ENCODE assay signal across 8 mouse cellular contexts in the genomic region with DNA sequence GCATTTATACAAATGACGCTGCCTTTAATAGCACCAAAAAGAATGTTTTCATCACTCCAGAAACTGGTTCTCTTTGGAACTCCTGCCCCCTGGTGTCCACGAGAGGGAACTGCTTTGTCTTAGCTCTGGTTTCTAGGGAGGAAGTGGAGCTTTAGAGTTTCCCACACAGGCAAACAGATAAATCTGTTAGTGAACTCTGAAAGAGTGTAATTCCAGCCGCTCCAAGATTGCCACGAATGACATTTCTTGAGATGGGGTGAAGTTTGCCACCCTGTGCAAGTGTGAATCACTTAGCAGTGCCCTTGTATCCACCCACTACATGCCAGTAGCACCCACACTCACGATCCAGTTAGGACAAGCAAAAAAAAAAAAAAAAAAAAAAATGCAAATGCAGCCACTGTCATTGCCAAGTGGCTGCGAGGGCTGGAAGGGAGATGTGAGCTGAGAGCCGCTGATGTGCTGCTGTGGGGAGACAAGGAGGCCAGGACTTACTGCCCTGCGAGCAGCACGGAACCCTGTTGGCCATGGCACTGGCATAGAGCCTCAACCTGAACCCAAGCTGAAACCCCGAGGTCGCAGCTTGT. TPM values are rescaled to one million over a fixed set of nuclear protein-coding genes. Genes with fewer than 3 reads are reported as not detected.
DNase-seq lines count a peak whose midpoint lies in the region; ATAC-seq and TF ChIP-seq lines count a peak whose summit lies in the region.

No protein-coding gene starts in this region.

- ATAC-seq in heart, embryonic 12.5 days (ENCODE audit: insufficient number of reproducible peaks, low FRiP score) = no peak
- peak; percentile 34; the same call in 1 of the 2 replicates for ATAC-seq in hindbrain, embryonic 15.5 days (ENCODE audit: low FRiP score, low read depth)

- TF ChIP-seq POLR2A in small intestine, adult 2 months (IDR thresholded peaks at IDR 0.05; ENCODE audit: low read depth, low read length) = no peak

- H3K27ac ChIP-seq in heart, embryonic 12.5 days (ENCODE audit: poor library complexity, severe bottlenecking) = no peak overlapping the region
- H3K27ac ChIP-seq in hindbrain, embryonic 15.5 days (replicated peaks) = no peak overlapping the region
- no peak overlapping the region for H3K27ac ChIP-seq in small intestine, adult 2 months (ENCODE audit: insufficient read depth, low read depth, low read length)

- no peaks in the 10 kb centered on the region for H3K27me3 ChIP-seq in heart, embryonic 12.5 days (replicated peaks)
- H3K27me3 ChIP-seq in hindbrain, embryonic 15.5 days = no peaks in the 10 kb centered on the region
- no peaks in the 10 kb centered on the region for H3K27me3 ChIP-seq in small intestine, adult 2 months (ENCODE audit: control insufficient read depth, insufficient read depth, low read length)

- TF ChIP-seq CTCF in small intestine, adult 2 months (IDR thresholded peaks at IDR 0.05; ENCODE audit: extremely low read depth, insufficient read length, insufficient replicate concordance, low read depth, low read length) = 0 out of 2 replicates have a peak, but pooled peaks have one; percentile 3

- H3K36me3 ChIP-seq in heart, embryonic 12.5 days = peaks cover 15% of the 10 kb centered on the region
- no peaks in the 10 kb centered on the region for H3K36me3 ChIP-seq in hindbrain, embryonic 15.5 days
- no peaks in the 10 kb centered on the region for H3K36me3 ChIP-seq in small intestine, adult 2 months (ENCODE audit: control insufficient read depth, insufficient read depth, low read length)

- H3K9me3 ChIP-seq in heart, embryonic 12.5 days (replicated peaks) = no peaks in the 10 kb centered on the region
- H3K9me3 ChIP-seq in hindbrain, embryonic 15.5 days = no peaks in the 10 kb centered on the region

- WGBS in heart, embryonic 12.5 days = 42% methylated on average over 11 of the region's 11 CpGs
- 53% methylated on average over 11 of the region's 11 CpGs for WGBS in hindbrain, embryonic 15.5 days
- 36% methylated on average over 11 of the region's 11 CpGs for WGBS in small intestine, adult 2 months

- H3K4me2 ChIP-seq in heart, embryonic 12.5 days = no peak overlapping the region
- no peak overlapping the region for H3K4me2 ChIP-seq in hindbrain, embryonic 15.5 days

- no peak overlapping the region for H3K4me3 ChIP-seq in heart, embryonic 12.5 days
- H3K4me3 ChIP-seq in hindbrain, embryonic 15.5 days = no peak overlapping the region
- H3K4me3 ChIP-seq in small intestine, adult 2 months (ENCODE audit: low read depth, low read length) = no peak overlapping the region

- H3K4me1 ChIP-seq in heart, embryonic 12.5 days (replicated peaks) = peaks cover 7% of the 10 kb centered on the region; the same call in 1 of the 2 replicates
- H3K4me1 ChIP-seq in hindbrain, embryonic 15.5 days (replicated peaks) = peaks cover 7% of the 10 kb centered on the region; the same call in 1 of the 2 replicates
- no peaks in the 10 kb centered on the region for H3K4me1 ChIP-seq in small intestine, adult 2 months (ENCODE audit: control insufficient read depth, insufficient read depth, insufficient read length, low read length)

- peak; percentile 92 for DNase-seq in heart, adult 11 months
- DNase-seq in c-Kit-positive CD71-positive TER-119-positive erythroid progenitor cells, embryonic 14.5 days (ENCODE audit: low spot score) = peak; percentile 61
- peak; percentile 50 to 87 for DNase-seq in frontal cortex, adult 2 months (ENCODE audit: extremely low spot score in 1 of 2, low spot score in 1 of 2)
- peak; percentile 58 to 75 for DNase-seq in layer of hippocampus, postnatal 36 days
- DNase-seq in mesoderm, embryonic 11.5 days (ENCODE audit: low read depth, low spot score) = peak; percentile 73

- no peak overlapping the region for H3K9ac ChIP-seq in heart, embryonic 12.5 days
- H3K9ac ChIP-seq in hindbrain, embryonic 15.5 days = no peak overlapping the region

RNA-seq across cellular contexts. Expression of gene 4930402F06Rik, which starts 0.7 kb away (rescaled TPM):
- not detected in 2 replicates for polyA plus RNA-seq in heart, embryonic 12.5 days (2016; fragmentation: Nextera tagmentation; extraction: Ambion mirVana)
- not detected in 2 replicates for polyA plus RNA-seq in frontal cortex, adult 2 months (2012; rRNA removed)
- not detected in 2 replicates for polyA plus RNA-seq in hindbrain, embryonic 15.5 days (2015; fragmentation: Nextera tagmentation; extraction: Ambion mirVana)
- total RNA-seq in layer of hippocampus, postnatal 36 days (2021) = not detected
- not detected in 2 replicates for polyA plus RNA-seq in small intestine, adult 2 months (2012; rRNA removed)

RNA-seq across cellular contexts. Expression of gene 4930568D16Rik, which starts 30.2 kb away (rescaled TPM):
- not detected in 2 replicates for polyA plus RNA-seq in heart, embryonic 12.5 days (2016; fragmentation: Nextera tagmentation; extraction: Ambion mirVana)
- not detected in 2 replicates for polyA plus RNA-seq in frontal cortex, adult 2 months (2012; rRNA removed)
- not detected in 2 replicates for polyA plus RNA-seq in hindbrain, embryonic 15.5 days (2015; fragmentation: Nextera tagmentation; extraction: Ambion mirVana)
- total RNA-seq in layer of hippocampus, postnatal 36 days (2021) = not detected
- not detected in 2 replicates for polyA plus RNA-seq in small intestine, adult 2 months (2012; rRNA removed)
